ENCODE assay signal across 26 mouse cellular contexts in the genomic region with DNA sequence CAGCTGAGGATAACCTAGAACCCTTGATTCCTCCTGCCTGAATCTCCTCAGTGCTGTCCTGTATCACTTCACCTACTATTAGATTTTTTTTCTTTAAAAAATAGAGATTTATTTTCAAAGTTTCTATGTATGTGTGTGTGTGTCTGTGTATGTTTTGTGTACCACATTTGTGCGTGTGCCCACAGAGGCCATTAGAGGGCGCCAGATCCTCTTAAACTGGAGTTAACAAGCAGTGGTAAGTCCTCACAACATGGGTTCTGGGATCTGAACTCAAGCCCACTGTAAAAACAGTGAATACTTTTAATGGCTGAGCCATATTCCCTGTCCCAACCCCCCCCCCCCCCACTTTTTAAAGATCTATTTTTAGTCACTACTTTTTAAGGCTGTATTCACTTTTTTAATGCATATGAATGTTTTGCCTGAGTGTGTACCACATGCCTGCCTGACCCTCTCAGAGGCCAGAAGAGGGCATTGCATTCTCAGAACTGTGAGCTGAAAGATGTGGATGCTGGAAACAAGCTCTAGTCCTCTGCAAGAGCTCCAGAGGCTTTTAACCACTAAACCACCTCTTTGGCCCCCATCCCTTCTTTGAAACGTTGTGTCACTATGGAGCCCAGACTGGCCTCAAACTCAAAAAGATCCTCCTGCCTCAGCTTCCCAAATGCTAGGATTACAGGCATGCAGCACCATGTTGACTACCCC. TPM values are rescaled to one million over a fixed set of nuclear protein-coding genes. Genes with fewer than 3 reads are reported as not detected.
DNase-seq lines count a peak whose midpoint lies in the region; ATAC-seq and TF ChIP-seq lines count a peak whose summit lies in the region.
"Had no signal": no experiment of that assay in that cellular context is flagged by ENCODE, and none has a peak within 500 bp of the region (broad histone marks: within the 10 kb centered on the region; RNA-seq: fewer than 3 reads in every experiment).

No protein-coding gene starts in this region.

- no peak for TF ChIP-seq EP300 in liver, postnatal 0 days (IDR thresholded peaks at IDR 0.05; ENCODE audit: low read depth)

- H3K27ac ChIP-seq in liver, postnatal 0 days (ENCODE audit: low read depth) = no peak overlapping the region
- no peak overlapping the region for H3K27ac ChIP-seq in liver, embryonic 12.5 days
- H3K27ac ChIP-seq in kidney, embryonic 15.5 days = no peak overlapping the region
- H3K27ac ChIP-seq: embryonic facial prominence, embryonic 13.5 days; hindbrain, embryonic 14.5 days; neural tube, embryonic 13.5 days had no signal

- H3K36me3 ChIP-seq in liver, postnatal 0 days (replicated peaks; ENCODE audit: insufficient read depth, low read length) = peaks cover 12% of the 10 kb centered on the region
- no peaks in the 10 kb centered on the region for H3K36me3 ChIP-seq in liver, embryonic 12.5 days
- peaks cover 1% of the 10 kb centered on the region; the same call in 1 of the 2 replicates for H3K36me3 ChIP-seq in splenic B cell, adult 2 months (ENCODE audit: control insufficient read depth, insufficient read depth, low read length, poor library complexity, severe bottlenecking)
- H3K36me3 ChIP-seq in kidney, embryonic 15.5 days = no peaks in the 10 kb centered on the region
- H3K36me3 ChIP-seq: embryonic facial prominence, embryonic 13.5 days; neural tube, embryonic 13.5 days had no signal

- no peaks in the 10 kb centered on the region for H3K9me3 ChIP-seq in liver, postnatal 0 days (ENCODE audit: low read length)
- H3K9me3 ChIP-seq in liver, embryonic 12.5 days (replicated peaks) = peaks cover 6% of the 10 kb centered on the region; the same call in 1 of the 2 replicates
- H3K9me3 ChIP-seq in kidney, embryonic 15.5 days (replicated peaks) = no peaks in the 10 kb centered on the region
- H3K9me3 ChIP-seq: neural tube, embryonic 13.5 days had no signal

- no peaks in the 10 kb centered on the region for H3K27me3 ChIP-seq in liver, postnatal 0 days (ENCODE audit: insufficient read depth, low read length)
- peaks cover 61% of the 10 kb centered on the region for H3K27me3 ChIP-seq in liver, embryonic 12.5 days (replicated peaks)
- H3K27me3 ChIP-seq in splenic B cell, adult 2 months (ENCODE audit: control insufficient read depth, insufficient read depth, low read length, poor library complexity, severe bottlenecking) = no peaks in the 10 kb centered on the region
- peaks cover 12% of the 10 kb centered on the region for H3K27me3 ChIP-seq in kidney, embryonic 15.5 days

- H3K4me2 ChIP-seq in liver, postnatal 0 days (ENCODE audit: low read depth, low read length) = peak overlapping the region; percentile 89; the same call in 1 of the 2 replicates
- H3K4me2 ChIP-seq in liver, embryonic 12.5 days = no peak overlapping the region
- no peak overlapping the region for H3K4me2 ChIP-seq in kidney, embryonic 15.5 days
- H3K4me2 ChIP-seq: heart, embryonic 11.5 days; hindbrain, embryonic 14.5 days; neural tube, embryonic 13.5 days had no signal

- H3K9ac ChIP-seq in liver, postnatal 0 days (replicated peaks) = no peak overlapping the region
- H3K9ac ChIP-seq in liver, embryonic 12.5 days = no peak overlapping the region
- H3K9ac ChIP-seq in kidney, embryonic 15.5 days = no peak overlapping the region
- H3K9ac ChIP-seq: embryonic facial prominence, embryonic 13.5 days; hindbrain, embryonic 14.5 days; neural tube, embryonic 13.5 days had no signal

- 68% methylated on average over 3 of the region's 3 CpGs for WGBS in liver, postnatal 0 days (ENCODE audit: insufficient replicate concordance)
- WGBS in liver, embryonic 12.5 days (ENCODE audit: insufficient replicate concordance) = 46% methylated on average over 3 of the region's 3 CpGs
- 76% methylated on average over 3 of the region's 3 CpGs for WGBS in kidney, embryonic 15.5 days

- TF ChIP-seq CTCF in liver, postnatal 0 days (IDR thresholded peaks at IDR 0.05; ENCODE audit: low read depth) = peak; percentile 23

- ATAC-seq in liver, postnatal 0 days = no peak
- ATAC-seq in liver, embryonic 12.5 days = no peak
- no peak for ATAC-seq in kidney, embryonic 15.5 days (replicated peaks; ENCODE audit: low FRiP score)
- ATAC-seq: lung, postnatal 0 days had no signal

- H3K4me1 ChIP-seq in liver, postnatal 0 days (ENCODE audit: insufficient read depth) = peaks cover 50% of the 10 kb centered on the region
- peaks cover 62% of the 10 kb centered on the region for H3K4me1 ChIP-seq in liver, embryonic 12.5 days
- H3K4me1 ChIP-seq in kidney, embryonic 15.5 days = peaks cover 63% of the 10 kb centered on the region

- peak; percentile 28 for DNase-seq in adrenal gland, postnatal 14 days
- no peak for DNase-seq in adrenal gland, adult (ENCODE audit: inconsistent age in 2 of 2, low spot score in 1 of 2)
- DNase-seq in liver, postnatal 0 days = no peak
- DNase-seq in NIH3T3 (ENCODE audit: low read depth) = peak; percentile 67
- peak; percentile 60 for DNase-seq in splenic B cell, adult 2 months (ENCODE audit: low read depth, low spot score)
- no peak for DNase-seq in adrenal gland, postnatal 4 days (ENCODE audit: low spot score in 2 of 2)
- DNase-seq: adrenal gland, postnatal 25 days; cerebellum, adult 9-10 months; gastrocnemius, postnatal 14 days; kidney, adult 11 months; kidney, postnatal 36 days; liver; right cerebral cortex, postnatal 14 days; thymus, postnatal 14 days had no signal

- H3K4me3 ChIP-seq in liver, postnatal 0 days (ENCODE audit: low read depth, low read length) = no peak overlapping the region
- no peak overlapping the region for H3K4me3 ChIP-seq in liver, embryonic 12.5 days
- no peak overlapping the region for H3K4me3 ChIP-seq in kidney, embryonic 15.5 days (replicated peaks)
- H3K4me3 ChIP-seq: embryonic facial prominence, embryonic 13.5 days; neural tube, embryonic 13.5 days had no signal

RNA-seq across cellular contexts. Expression of a gene that starts 2.1 kb away (rescaled TPM):
- 26.6 and 36.9 TPM in 2 replicates for total RNA-seq in adrenal gland, postnatal 14 days (2021)
- 5.4 and 11.2 TPM in 2 replicates for polyA plus RNA-seq in liver, postnatal 0 days (2015; fragmentation: Nextera tagmentation; extraction: Ambion mirVana)
- polyA plus RNA-seq in liver, embryonic 12.5 days (2016; fragmentation: Nextera tagmentation; extraction: Ambion mirVana) = 3.7 and 5.4 TPM in 2 replicates
- polyA plus RNA-seq in kidney, embryonic 15.5 days (2015; fragmentation: Nextera tagmentation; extraction: Ambion mirVana) = 3.9 and 4.9 TPM in 2 replicates
- 10 to 100 TPM in 1 of 2 experiments, 1 to 10 TPM in 1; 9.6 to 11.5 TPM for total RNA-seq in adrenal gland, postnatal 4 days (2021)
- total RNA-seq: megakaryocyte-erythroid progenitor cell, adult 5-6 weeks had no signal

RNA-seq across cellular contexts. Expression of a gene that starts 23.9 kb away (rescaled TPM):
- 1.4 TPM in 1 of 2 replicates, not detected in the other for total RNA-seq in adrenal gland, postnatal 14 days (2021)
- polyA plus RNA-seq in liver, postnatal 0 days (2015; fragmentation: Nextera tagmentation; extraction: Ambion mirVana) = 9.6 and 10.8 TPM in 2 replicates
- 0.95 and 1.0 TPM in 2 replicates for polyA plus RNA-seq in liver, embryonic 12.5 days (2016; fragmentation: Nextera tagmentation; extraction: Ambion mirVana)
- 8.3 and 9.1 TPM in 2 replicates for polyA plus RNA-seq in kidney, embryonic 15.5 days (2015; fragmentation: Nextera tagmentation; extraction: Ambion mirVana)
- 1 to 10 TPM in 1 of 2 experiments, under 1 TPM in 1; 0.68 to 1.0 TPM for total RNA-seq in adrenal gland, postnatal 4 days (2021)
- total RNA-seq: gastrocnemius, postnatal 14 days; layer of hippocampus, postnatal 25 days; left cerebral cortex, postnatal 25 days; megakaryocyte-erythroid progenitor cell, adult 5-6 weeks had no signal
- polyA plus RNA-seq: frontal cortex, adult 2 months; hindbrain, embryonic 14.5 days; neural tube, embryonic 13.5 days had no signal

RNA-seq across cellular contexts. Expression of a gene that starts 31.3 kb away (rescaled TPM):
- total RNA-seq in adrenal gland, postnatal 14 days (2021) = 0.59 TPM in 1 of 2 replicates, not detected in the other
- 0.18 and 0.19 TPM in 2 replicates for polyA plus RNA-seq in liver, postnatal 0 days (2015; fragmentation: Nextera tagmentation; extraction: Ambion mirVana)
- polyA plus RNA-seq in liver, embryonic 12.5 days (2016; fragmentation: Nextera tagmentation; extraction: Ambion mirVana) = not detected in 2 replicates
- polyA plus RNA-seq in kidney, embryonic 15.5 days (2015; fragmentation: Nextera tagmentation; extraction: Ambion mirVana) = 0.16 TPM in 1 of 2 replicates, not detected in the other
- total RNA-seq in adrenal gland, postnatal 4 days (2021) = not detected
- total RNA-seq: gastrocnemius, postnatal 14 days; heart, postnatal 25 days; megakaryocyte-erythroid progenitor cell, adult 5-6 weeks had no signal
- polyA plus RNA-seq: heart, embryonic 11.5 days had no signal

RNA-seq across cellular contexts. Expression of a gene that starts 40.6 kb away (rescaled TPM):
- 0.33 and 0.38 TPM in 2 replicates for total RNA-seq in adrenal gland, postnatal 14 days (2021)
- 0.09 TPM in 1 of 2 replicates, not detected in the other for polyA plus RNA-seq in liver, postnatal 0 days (2015; fragmentation: Nextera tagmentation; extraction: Ambion mirVana)
- polyA plus RNA-seq in liver, embryonic 12.5 days (2016; fragmentation: Nextera tagmentation; extraction: Ambion mirVana) = not detected in 2 replicates
- not detected in 2 replicates for polyA plus RNA-seq in kidney, embryonic 15.5 days (2015; fragmentation: Nextera tagmentation; extraction: Ambion mirVana)
- under 1 TPM in 1 of 2 experiments, not detected in 1; 0.20 TPM for total RNA-seq in adrenal gland, postnatal 4 days (2021)
- total RNA-seq: adrenal gland, postnatal 25 days; layer of hippocampus, postnatal 25 days; left cerebral cortex, postnatal 25 days; megakaryocyte-erythroid progenitor cell, adult 5-6 weeks had no signal
- polyA plus RNA-seq: embryonic facial prominence, embryonic 13.5 days; frontal cortex, adult 2 months; heart, embryonic 11.5 days had no signal

RNA-seq across cellular contexts. Expression of a gene that starts 49.7 kb away (rescaled TPM):
- 59.8 and 70.8 TPM in 2 replicates for total RNA-seq in adrenal gland, postnatal 14 days (2021)
- 8.8 and 9.3 TPM in 2 replicates for polyA plus RNA-seq in liver, postnatal 0 days (2015; fragmentation: Nextera tagmentation; extraction: Ambion mirVana)
- 11.1 and 11.3 TPM in 2 replicates for polyA plus RNA-seq in liver, embryonic 12.5 days (2016; fragmentation: Nextera tagmentation; extraction: Ambion mirVana)
- 244 and 257 TPM in 2 replicates for polyA plus RNA-seq in kidney, embryonic 15.5 days (2015; fragmentation: Nextera tagmentation; extraction: Ambion mirVana)
- total RNA-seq in adrenal gland, postnatal 4 days (2021) = 10 to 100 TPM; 59.8 to 84.7 TPM
- total RNA-seq: megakaryocyte-erythroid progenitor cell, adult 5-6 weeks had no signal

Comparison
In these comparisons a context has a peak if more than half of its experiments do, and no peak if none do; other contexts are left out.
1. DNase-seq: peak in adrenal gland, postnatal 14 days (single experiment), NIH3T3 (single experiment) and splenic B cell, adult 2 months (single experiment); none in adrenal gland, adult (0 of 2), liver, postnatal 0 days (single experiment) and adrenal gland, postnatal 4 days (0 of 2).